Mouse (Mus musculus) T-cell, adult 2 months (primary cell): ENCODE results near the gene Ccrl2.

ENCODE experiments used
- DNase-seq: peaks from one replicate; pipeline ENCODE4 v3.0.0; 2022; ENCODE audit warnings: low spot score

The Ccrl2 gene

DNA sequence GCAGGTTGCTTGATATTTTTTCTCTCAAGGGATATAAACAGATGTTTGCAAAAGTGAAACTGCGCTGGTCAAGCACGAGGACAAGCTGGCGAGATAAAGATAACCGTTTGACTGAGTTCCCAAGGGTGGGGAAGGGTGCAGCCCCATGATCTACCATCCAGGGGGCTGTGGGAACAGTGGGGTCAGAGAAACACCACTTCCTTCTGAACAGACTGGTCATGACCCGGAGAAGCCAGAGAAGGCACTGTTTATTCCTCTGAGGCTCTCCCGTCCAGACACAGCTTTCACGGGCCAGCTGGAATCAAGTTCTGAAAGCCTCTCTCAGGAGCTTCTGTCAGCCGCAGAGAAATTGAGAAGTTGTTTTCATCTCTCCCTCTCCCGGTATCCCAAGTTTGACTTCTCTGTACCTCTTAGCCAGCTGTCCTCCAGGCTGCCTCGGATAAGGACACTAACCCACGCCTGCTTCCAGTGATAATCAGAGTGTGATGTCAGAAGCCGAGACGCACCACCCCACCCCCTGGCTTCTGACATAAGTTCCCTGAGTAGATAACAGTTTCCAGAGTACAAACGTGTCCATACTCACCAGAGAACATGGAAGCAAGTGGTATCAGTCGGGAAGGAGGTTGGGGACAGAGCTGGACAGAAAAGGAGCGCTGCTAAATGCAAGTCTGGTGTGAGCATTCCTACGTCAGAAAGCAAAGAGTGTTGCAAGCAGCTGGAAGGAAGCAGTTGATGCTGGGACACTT, at the start of gene Ccrl2:
Gene Ccrl2 (minus strand): TSS at position 722 of the 746 bp plus-strand sequence.
- DNase-seq = peak; percentile 39

DNA sequence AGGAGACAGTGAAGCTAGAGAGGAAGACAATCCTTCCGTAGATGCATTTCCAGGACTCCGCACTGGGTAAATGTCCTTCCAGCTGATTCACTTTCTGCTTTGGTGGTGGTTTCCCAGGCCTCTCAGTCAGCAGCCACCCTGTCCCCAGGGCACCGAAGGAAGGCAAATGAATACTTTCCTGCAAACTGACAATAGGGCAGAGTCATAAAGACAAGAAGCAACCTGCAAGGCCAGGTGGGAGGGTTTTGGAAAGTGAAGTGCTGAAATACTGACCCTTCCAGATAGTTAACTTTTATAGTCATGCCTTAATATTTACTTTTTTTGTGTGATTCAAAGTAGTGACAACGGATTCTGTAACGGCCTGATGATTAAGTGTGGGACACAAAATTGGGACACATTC, 46.6 kb upstream of the Ccrl2 start:
- no peak for DNase-seq

DNA sequence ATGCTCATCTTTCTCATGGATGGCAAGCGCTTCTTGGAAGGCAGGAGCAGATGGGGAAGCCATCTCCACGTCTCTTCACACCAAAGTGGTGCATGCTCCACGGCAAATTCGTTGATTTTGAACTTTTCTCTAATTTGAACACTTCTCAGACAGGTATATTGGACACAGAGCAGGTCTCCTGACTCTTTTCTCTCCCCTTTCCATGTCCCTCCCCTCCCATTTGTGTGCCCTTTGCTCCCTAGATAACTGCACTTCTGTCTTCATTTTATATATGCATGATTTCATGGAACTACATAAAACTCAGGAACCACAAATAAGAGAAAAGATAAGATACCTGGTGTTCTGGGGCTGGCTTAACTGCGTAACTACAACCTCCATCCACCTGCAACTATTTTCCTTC, 46.0 kb upstream of the Ccrl2 start:
- no peak for DNase-seq

DNA sequence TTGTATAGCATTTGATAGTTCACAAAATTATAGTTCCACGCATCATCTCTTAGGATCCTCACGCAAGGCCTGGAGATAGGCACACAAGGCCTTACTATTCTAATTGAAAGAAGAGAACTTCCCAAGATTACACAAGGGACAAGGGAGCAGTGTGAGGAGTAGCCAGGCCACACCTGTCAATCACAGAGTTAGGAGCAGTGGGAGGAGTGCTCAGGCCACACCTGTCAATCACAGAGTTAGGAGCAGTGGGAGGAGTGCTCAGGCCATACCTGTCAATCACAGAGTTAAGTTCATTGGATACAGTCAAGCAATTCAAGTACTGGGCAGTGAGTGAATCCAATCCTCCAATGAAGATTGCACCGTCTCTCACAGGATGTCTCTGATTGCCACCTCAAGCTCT, 43.1 kb upstream of the Ccrl2 start:
- no peak for DNase-seq

DNA sequence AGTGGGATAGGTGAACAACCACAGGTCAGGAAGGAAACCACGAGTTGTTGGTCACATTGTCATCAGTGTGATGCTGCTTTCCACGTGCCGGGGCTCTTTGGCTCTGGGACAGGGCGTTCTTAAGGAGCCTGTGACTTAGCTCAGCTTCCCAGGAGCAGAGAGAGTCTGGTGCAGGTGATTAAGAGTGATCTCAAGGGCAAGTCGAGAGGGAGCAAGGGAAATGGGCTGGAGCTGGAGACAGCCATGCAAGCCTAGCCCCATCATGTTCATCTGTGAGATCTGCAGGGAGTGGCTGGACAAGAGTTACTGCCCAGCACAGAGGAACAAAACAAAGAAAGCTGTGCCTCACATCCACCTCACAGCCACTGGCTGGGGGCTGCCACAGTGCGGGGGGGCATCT, 40.2 kb upstream of the Ccrl2 start:
- no peak for DNase-seq

DNA sequence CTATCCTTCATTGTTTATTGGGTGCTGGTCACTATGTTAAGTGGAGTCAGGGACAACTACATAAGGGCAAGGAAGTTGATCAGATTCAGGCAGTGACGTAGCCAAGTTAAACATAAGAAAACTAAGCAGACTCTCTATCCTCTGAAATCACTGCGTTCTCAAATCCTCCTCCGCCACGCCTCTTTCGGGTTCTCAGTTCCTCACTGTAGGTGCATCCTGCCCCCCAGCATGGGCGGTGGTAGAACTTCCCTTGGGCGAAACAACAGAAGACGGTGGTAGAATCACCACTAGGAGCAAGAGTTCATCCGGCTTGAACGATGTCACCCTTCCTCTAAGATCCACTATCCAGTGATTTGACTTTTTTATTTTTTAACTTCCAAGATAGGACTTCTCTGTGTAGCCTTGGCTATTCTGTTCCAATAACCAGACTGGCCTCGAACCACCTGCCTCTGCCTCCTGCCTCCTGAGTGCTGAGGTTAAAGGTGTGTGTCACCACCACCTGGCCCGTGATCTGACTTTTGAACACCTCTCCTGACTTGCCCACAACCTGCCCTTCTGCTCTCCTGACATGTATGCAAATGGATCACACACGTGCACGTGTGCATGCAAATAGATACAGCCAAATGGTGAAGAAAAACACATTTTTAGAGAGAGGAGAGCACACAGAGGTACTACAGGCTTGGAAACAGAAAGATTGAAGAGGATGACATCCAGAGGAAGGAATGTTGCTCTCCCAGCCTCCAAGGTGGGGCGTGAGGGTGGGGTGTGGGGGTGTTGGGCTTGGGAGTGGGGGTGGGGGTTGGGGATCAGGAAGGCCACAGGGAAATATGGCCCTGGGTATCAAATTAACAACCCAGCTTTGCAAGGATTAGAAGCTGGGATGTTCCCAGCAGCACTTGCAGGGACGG, 39.4 kb upstream of the Ccrl2 start:
- DNase-seq = no peak

DNA sequence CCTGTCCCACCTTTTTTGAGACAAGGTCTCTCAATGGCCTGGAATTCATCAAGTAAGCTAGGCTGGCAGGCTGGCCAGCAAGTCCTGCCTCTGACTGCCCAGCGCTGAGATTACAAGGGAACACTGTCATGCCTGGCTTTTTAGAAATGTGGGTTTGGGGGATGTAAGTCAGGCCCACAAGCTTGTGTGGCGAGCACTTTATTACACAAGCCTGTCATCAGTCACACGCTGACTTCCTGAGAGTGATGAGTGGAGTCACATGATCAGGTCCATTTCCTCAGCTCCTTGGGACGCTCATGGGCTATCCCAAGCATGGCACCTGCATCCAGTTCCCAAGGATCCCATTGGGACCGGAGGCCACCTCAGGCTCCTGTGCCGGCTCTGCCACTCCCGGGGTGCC, 38.4 kb upstream of the Ccrl2 start:
- no peak for DNase-seq

DNA sequence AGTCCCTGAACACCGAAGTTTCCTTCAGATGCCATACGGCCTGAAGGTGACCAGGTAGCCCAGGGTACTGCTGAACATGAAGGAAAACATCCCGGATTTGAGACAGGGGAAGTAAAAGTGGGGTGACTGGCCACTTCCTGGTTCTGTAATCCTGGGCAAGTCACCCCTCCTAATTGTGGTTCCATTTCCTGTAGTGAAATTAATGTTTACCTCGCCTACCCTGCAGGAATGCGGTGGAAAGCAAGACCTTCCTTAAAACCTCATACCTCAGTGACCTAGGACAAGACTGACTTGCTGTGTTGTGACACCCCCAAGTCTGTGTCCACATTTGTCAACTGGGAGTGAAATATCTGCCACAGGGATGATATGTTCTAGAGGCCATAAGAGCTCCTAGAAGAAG, 37.3 kb upstream of the Ccrl2 start:
- no peak for DNase-seq

DNA sequence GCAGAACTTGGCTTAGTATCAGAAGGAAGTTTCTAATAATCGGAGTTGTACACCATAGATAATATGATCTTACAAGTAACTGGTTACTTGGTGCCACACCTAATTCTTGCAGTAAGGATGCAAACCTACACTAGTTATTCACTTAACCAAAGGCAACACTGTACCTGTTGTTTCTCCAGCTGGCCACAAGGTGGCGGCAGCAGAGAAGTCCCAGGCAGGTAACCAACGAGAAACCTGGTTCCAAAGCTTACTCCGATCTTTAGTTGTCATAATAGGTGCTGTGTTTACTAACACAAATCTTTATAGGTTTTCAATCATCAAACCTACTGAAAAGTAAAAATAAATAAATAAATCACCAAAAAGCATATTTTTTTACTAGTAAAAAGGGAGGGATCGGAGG, 35.8 kb upstream of the Ccrl2 start:
- DNase-seq = peak; percentile 55

DNA sequence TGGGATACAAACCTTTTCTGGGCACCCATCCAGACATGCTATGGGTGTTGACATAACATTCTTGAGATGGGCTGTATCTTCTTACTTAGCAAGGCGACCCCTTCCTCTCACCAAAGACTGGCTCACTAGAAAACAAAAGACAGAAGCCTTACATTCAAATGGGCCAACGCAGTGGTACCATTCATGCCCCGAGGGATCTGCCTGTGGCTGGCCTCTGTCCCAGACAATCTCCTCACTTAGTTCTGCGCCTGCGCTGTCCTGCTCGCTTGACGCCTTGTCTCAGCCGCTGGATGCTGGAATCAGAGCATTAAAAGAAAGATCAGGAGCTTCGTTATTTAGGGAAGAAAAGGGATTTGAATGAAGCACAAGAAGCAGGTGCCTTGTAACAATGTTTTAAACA, 35.3 kb upstream of the Ccrl2 start:
- no peak for DNase-seq

DNA sequence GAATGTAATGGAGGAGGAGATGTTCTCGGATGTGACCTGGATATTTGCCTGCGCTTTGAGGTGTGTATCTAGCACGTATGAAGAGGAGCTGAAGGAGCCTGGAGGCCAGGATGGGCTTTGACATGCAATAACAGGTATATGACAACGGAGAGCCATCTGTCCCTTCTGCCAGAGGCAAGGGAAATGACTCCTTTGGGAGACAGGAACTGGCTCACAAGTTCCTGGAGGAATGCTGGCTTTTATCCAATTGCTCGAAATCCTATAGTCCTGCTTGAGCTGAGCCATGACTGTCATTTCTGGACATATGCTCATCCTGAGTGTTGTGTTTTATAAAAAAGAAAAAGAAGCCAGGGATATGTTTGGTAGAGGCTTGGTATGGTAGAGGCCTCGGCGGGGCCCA, 31.6 kb upstream of the Ccrl2 start:
- DNase-seq = no peak

DNA sequence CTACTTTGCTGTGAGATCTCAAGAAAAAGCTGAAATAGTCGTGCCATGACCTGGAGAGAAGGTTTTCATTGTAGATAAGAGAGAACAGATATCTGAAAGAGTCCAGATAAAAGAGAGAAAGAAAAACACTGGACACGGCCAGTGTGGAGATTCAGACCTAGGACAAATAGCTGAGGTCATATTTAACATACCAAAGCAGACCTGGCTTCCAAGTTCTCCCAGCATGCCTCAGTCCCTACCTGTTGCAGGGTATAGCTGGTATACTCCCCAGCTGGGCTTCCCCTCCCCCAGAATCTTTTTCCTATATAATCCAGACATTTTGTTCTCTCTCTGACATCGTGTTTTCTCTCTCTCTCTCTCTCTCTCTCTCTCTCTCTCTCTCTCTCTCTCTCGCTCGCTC, 30.6 kb upstream of the Ccrl2 start:
- no peak for DNase-seq

DNA sequence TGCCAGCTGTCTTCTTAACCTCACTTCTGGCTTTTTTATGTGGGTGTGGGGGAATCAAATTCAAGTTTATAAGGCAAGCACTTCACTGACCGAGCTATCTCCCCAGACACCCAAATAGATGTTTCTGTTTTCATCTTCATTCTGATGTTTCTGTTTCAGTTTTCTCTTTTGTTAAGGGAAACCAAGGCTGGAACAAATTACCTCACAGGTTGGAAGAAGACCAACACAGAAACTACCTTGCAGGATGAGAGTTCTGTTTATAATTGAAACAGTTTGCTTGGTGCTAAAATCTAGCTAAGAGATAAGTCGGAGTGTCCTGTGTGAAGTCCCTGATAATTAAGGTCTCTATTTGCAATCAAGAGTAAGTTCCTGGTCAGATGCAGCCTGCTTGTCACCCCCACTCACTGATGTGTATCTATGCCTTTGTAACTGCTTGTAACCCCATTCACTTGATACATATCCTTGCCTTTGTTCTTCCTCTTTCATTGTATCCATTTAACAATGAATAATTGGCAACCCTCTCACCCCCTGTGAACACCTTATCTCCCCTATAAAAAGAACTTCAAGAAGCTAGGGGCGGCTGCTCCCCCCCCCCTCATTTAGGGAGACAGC, 29.8 kb upstream of the Ccrl2 start:
- DNase-seq = no peak

DNA sequence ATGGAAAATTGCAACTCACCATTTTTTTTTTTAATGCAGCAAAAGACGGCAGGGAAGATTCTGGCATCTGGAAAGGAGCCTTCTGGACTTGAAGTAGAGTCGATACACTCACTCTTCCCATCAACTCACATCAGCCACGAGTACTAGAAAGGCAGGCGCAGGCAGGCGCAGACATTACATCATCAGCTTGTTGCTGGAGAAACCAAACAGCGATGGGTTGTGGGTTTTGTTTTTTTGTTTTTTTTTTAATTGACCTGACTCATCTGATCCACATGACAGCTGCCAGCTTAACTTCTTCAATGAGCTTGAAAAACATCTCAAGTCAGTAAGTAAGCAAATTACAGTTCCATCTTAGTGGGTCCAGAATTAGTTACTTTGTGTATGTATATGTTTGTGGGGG, 28.8 kb upstream of the Ccrl2 start:
- no peak for DNase-seq

DNA sequence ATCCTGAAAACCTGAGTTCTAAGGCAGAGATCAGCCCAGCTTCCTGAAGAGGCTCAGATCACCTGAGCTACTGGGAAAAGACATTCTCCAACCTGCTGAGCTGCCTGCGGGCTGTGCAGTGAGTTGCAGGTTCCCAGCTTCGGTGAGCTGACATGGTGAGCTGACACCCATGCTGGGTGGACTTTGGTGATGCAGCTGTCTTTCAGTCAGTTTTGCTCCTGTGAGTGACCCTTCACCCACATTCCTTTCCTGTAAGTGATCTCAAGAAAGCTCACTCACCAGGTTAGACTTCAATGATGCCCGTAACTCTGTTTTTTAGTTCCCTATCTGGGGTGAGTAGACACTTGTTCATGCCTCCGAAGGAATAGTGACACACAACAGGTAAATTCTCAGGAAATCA, 28.0 kb upstream of the Ccrl2 start:
- no peak for DNase-seq

DNA sequence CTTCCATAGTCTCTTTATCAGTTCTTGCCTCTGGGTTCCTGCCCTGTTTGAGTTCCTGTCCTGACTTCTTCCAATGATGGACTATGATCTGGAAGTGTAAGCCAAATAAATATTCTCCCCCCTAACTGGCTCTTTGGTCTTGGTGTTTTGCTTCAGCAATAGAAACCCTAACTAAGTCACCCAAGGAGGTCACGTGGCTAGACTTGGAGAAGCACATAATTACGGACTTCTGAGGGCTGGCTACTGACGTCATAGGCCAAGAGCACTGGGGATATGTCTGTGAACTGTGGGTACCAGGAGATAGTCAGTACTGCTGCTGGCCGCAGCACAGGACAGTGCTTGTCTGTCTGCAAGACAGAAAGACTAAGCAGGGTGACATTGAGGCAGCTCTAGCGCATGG, 24.4 kb upstream of the Ccrl2 start:
- DNase-seq = no peak

DNA sequence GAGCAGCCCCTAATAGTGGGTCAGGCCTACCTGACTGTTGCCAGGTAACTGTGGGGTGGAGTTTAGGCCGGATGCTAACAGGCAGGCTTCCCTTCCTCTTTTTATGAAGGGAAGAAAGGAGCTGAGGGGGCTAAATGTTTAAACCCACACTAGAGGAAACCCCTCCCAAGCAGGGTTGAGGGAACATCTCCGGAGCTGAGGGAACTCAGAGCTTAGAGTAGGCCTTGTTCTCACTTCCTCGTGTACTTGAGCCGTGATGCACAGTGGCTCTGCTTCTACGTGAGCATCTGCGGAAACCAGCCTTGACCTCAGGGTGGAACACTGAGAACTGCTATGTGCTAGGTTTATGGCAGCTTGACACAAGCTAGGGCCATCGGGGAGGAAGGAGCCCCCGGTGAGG, 23.5 kb upstream of the Ccrl2 start:
- no peak for DNase-seq

DNA sequence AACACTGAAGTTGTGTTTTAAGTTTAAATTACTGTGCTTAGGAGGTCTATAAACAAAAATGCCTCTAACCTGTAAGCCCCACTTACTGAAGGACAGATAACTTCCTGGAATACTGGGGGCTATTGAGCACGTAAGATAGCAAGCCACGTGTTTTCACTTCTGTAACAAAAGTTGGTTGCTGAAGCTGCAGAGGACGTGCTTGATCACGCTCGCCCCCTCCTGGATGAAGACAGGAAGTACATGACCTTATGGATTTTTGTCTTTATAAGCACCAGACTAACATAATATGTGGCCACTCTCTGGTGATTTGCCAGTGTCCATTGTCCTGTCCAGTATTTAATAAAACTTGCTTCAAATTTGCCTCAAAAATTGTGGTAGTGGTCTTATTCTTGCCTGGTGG, 20.4 kb upstream of the Ccrl2 start:
- DNase-seq = no peak

DNA sequence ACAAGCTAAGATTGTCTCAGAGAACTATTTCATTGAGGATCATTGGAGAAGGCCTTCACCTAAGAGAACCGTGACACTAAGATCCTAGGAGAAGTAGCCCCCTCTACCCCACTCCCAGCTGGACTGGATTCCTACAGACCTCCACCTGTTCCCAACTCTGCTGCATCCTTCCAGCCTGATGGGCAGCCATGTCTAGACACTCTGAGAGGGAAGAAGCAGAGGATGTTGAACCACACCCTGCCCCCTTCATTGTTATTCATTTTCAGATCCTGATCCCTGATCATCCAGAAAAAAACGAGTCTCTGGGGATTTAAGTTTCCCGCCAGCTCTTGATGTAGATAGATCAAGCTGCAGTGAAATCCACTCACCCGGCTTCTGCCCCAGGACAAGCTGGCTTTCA, 15.7 kb upstream of the Ccrl2 start:
- DNase-seq = no peak

DNA sequence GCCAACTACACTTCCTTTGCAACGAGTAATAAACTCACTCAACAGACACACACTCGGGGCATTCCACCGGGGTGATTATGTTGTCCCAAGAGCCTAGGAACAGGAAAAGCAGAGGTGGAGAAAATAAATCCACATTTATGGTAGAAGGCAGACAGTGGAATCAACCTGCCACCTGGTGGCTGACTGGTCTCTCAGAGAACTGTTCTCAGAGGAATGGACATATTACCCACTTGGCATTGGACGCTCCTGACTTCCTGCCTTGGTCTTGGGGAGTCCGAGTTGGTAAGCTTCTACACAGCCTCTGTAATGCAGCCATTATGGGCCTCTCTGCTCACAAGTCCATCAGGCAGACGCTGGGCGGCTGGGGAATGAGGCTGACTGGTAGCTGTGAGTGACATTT, 14.9 kb upstream of the Ccrl2 start:
- DNase-seq = no peak

DNA sequence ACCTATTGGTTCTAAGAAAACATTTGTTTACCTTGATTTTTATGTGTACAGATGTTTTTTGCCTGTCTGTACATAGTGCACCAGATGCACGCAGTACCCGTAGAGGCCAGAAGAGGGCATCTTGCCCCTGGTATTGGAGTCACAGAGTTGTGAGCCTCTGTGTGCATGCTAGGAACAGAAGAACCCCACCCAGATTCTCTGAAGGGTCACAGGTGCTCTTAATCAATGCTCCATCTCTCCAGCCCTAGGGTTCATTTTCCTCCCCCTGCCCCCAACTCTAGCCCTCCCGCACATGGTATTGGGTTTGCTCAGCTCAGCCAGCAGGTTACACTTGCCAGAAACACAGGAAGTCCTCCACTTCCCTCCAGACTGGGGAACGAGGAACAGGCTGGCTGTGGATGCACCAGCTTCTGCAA, 13.2 kb upstream of the Ccrl2 start:
- peak; percentile 42 for DNase-seq

DNA sequence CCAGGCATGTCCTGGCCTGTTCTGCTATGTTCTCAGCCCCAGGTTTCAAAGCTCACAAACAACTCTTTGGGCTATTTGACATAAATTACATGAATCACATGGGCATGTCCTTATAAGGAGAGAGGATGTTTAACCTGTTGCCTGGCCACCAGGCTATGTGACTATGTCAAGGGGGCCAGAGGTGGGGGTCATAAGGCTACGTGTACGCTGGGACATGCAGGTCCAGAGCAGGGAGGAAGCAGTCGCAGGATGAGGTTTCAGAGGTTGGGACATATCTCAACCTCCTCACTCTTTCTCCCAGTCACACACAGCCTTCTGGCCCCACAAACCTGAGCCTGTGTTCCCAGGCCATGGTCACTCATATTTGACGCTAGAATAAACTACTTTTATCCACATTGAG, 9.7 kb upstream of the Ccrl2 start:
- no peak for DNase-seq

DNA sequence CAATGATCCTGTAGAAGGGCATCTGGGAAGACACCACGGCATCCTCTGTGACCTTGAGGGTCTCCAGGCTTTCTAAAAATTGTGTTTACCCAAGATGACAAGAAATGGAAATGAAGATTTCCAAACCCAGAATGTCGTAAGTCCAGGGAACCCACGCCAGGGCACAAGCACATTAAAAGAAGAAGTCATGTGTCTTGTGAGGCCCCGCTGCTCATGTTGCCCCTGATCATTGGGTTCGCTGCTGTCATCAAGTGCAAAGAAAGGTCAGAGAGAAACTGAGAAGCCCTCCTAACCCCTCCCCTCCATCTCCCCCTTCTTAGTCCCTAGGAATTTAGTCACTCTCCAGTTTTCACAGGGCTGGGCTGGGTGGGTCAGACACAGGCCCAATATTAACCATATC, 5.5 kb upstream of the Ccrl2 start:
- no peak for DNase-seq
